Mouse (Mus musculus) liver, adult (tissue): ENCODE data around the gene 1700018B08Rik.

Experiments
- GATA4 ChIP-seq: IDR thresholded peaks from 2 replicates; pipeline ENCODE4 v1.6.1; 2014; ENCODE audit warnings: mild to moderate bottlenecking, low read length; ENCODE audit not compliant: insufficient replicate concordance

Gene 1700018B08Rik

GRCm38 (mm10) chr8:121551065-121551985 is 7.2 kb upstream of the 1700018B08Rik start:
- TF ChIP-seq GATA4 = no peak

- no peak for TF ChIP-seq GATA4
Observed at GRCm38 (mm10) chr8:121550056-121550455, 5.9 kb upstream of the 1700018B08Rik start.

GRCm38 (mm10) chr8:121547132-121547531 is 3.0 kb upstream of the 1700018B08Rik start:
- TF ChIP-seq GATA4 = no peak

- no peak for TF ChIP-seq GATA4
Observed at GRCm38 (mm10) chr8:121544936-121545335, 816 bp upstream of the 1700018B08Rik start.

GRCm38 (mm10) chr8:121542901-121543300 is 1.2 kb downstream of the 1700018B08Rik start:
- no peak for TF ChIP-seq GATA4

GRCm38 (mm10) chr8:121541862-121542261 is 2.3 kb downstream of the 1700018B08Rik start:
- no peak for TF ChIP-seq GATA4

GRCm38 (mm10) chr8:121532381-121532780 is 11.7 kb downstream of the 1700018B08Rik start:
- no peak for TF ChIP-seq GATA4

- no peak for TF ChIP-seq GATA4
Observed at GRCm38 (mm10) chr8:121530639-121531038, 13.5 kb downstream of the 1700018B08Rik start.

- no peak for TF ChIP-seq GATA4
Observed at GRCm38 (mm10) chr8:121528790-121529189, 15.3 kb downstream of the 1700018B08Rik start.

GRCm38 (mm10) chr8:121527751-121528150 is 16.4 kb downstream of the 1700018B08Rik start:
- TF ChIP-seq GATA4 = no peak

GRCm38 (mm10) chr8:121526811-121527550 is 17.1 kb downstream of the 1700018B08Rik start:
- no peak for TF ChIP-seq GATA4

GRCm38 (mm10) chr8:121525111-121525818 is 18.9 kb downstream of the 1700018B08Rik start:
- no peak for TF ChIP-seq GATA4

- no peak for TF ChIP-seq GATA4
Observed at GRCm38 (mm10) chr8:121513429-121513828, 30.7 kb downstream of the 1700018B08Rik start.

GRCm38 (mm10) chr8:121511751-121512150 is 32.4 kb downstream of the 1700018B08Rik start:
- TF ChIP-seq GATA4 = no peak

- no peak for TF ChIP-seq GATA4
Observed at GRCm38 (mm10) chr8:121497621-121498020, 46.5 kb downstream of the 1700018B08Rik start.
